Mouse (Mus musculus) MEL (cell line): Measurements from ENCODE around the gene Ino80d. TPM values are rescaled to one million over a fixed set of nuclear protein-coding genes. Genes with fewer than 3 reads are reported as not detected.

ENCODE experiments used
- DNase-seq: peaks from one replicate; pipeline ENCODE4 v3.0.0; 2011; ENCODE audit warnings: low read depth, low spot score
- H3K27ac ChIP-seq: 2 replicates; pipeline ENCODE4 v1.5.1; 2012; ENCODE audit warnings: low read depth, mild to moderate bottlenecking, control low read depth, low read length, moderate library complexity; ENCODE audit not compliant: control insufficient read depth
- H3K27me3 ChIP-seq, 2 experiments: fragments of 150-350 bp in 1 of 2; sonication (generic) in 1 of 2; 2 replicates each; pipeline ENCODE4 v1.6.1; 2012; ENCODE audit warnings: low read length in 2 of 2, mild to moderate bottlenecking in 2 of 2, improper control_type of control experiment in 1 of 2, moderate library complexity in 1 of 2; ENCODE audit not compliant: insufficient read depth in 2 of 2, control insufficient read depth in 1 of 2
- H3K36me3 ChIP-seq, 2 experiments: 2 replicates each; pipeline ENCODE4 v1.6.1; 2012 to 2014; ENCODE audit warnings: low read length in 2 of 2, improper control_type of control experiment in 1 of 2, inconsistent platforms in 1 of 2, mild to moderate bottlenecking in 1 of 2; ENCODE audit not compliant: insufficient read depth in 2 of 2, control insufficient read depth in 1 of 2
- H3K4me1 ChIP-seq, 2 experiments: fragments of 150-350 bp in 1 of 2; sonication (generic) in 1 of 2; 2 replicates each; pipeline ENCODE4 v1.6.1; 2012; ENCODE audit warnings: low read length in 2 of 2, improper control_type of control experiment in 1 of 2, mild to moderate bottlenecking in 1 of 2; ENCODE audit not compliant: insufficient read depth in 2 of 2, control insufficient read depth in 1 of 2
- H3K4me3 ChIP-seq, 2 experiments: fragments of 150-350 bp in 1 of 2; sonication (generic) in 1 of 2; 2 replicates each; pipeline ENCODE4 v1.5.1; 2012; ENCODE audit warnings: low read depth in 2 of 2, low read length in 2 of 2, mild to moderate bottlenecking in 2 of 2, moderate library complexity in 2 of 2, control low read depth in 1 of 2, improper control_type of control experiment in 1 of 2; ENCODE audit not compliant: control insufficient read depth in 1 of 2, insufficient read depth in 1 of 2
- H3K79me2 ChIP-seq: 2 replicates; pipeline ENCODE4 v1.6.1; 2012; ENCODE audit warnings: mild to moderate bottlenecking, low read length, moderate library complexity; ENCODE audit not compliant: control insufficient read depth, poor library complexity, insufficient read depth
- H3K9ac ChIP-seq: 2 replicates; pipeline ENCODE4 v1.6.1; 2012; ENCODE audit warnings: low read depth, mild to moderate bottlenecking, control low read depth, low read length, moderate library complexity; ENCODE audit not compliant: control insufficient read depth, poor library complexity, severe bottlenecking
- H3K9me3 ChIP-seq: fragments of 150-350 bp; sonication (generic); replicated peaks from 2 replicates; pipeline ENCODE4 v1.6.1; 2012; ENCODE audit warnings: mild to moderate bottlenecking, low read length, improper control_type of control experiment, moderate library complexity; ENCODE audit not compliant: insufficient read depth
- BHLHE40 ChIP-seq: IDR thresholded peaks from 2 replicates; pipeline ENCODE4 v1.6.1; 2012; ENCODE audit warnings: low read depth, mild to moderate bottlenecking, inconsistent platforms, low read length, improper control_type of control experiment, borderline replicate concordance
- CHD1 ChIP-seq: IDR thresholded peaks from 2 replicates; pipeline ENCODE4 v1.6.1; 2012; ENCODE audit warnings: low read depth, mild to moderate bottlenecking, inconsistent platforms, low read length, improper control_type of control experiment
- CHD2 ChIP-seq: IDR thresholded peaks from 2 replicates; pipeline ENCODE4 v1.6.1; 2011; ENCODE audit warnings: low read length, improper control_type of control experiment
- CTCF ChIP-seq, 3 experiments: IDR thresholded peaks in 2 of 3; conservative IDR thresholded peaks in 1 of 3; 2 replicates each; pipeline ENCODE4 v1.5.1; 2011 to 2012; ENCODE audit warnings: low read length in 3 of 3, low read depth in 2 of 3, mild to moderate bottlenecking in 2 of 3, improper control_type of control experiment in 1 of 3, inconsistent platforms in 1 of 3, mixed read lengths in 1 of 3, moderate library complexity in 1 of 3; ENCODE audit not compliant: control insufficient read depth in 1 of 3, insufficient read depth in 1 of 3, poor library complexity in 1 of 3, severe bottlenecking in 1 of 3
- HCFC1 ChIP-seq: IDR thresholded peaks from 2 replicates; pipeline ENCODE4 v1.6.1; 2012; ENCODE audit warnings: low read depth, mild to moderate bottlenecking, inconsistent platforms, low read length, improper control_type of control experiment, moderate library complexity
- KAT2A ChIP-seq: conservative IDR thresholded peaks from 2 replicates; pipeline ENCODE4 v1.6.1; 2012; ENCODE audit warnings: low read depth, low read length, improper control_type of control experiment, inconsistent platforms
- MAX ChIP-seq: IDR thresholded peaks from 2 replicates; pipeline ENCODE4 v1.6.1; 2011; ENCODE audit warnings: low read length, improper control_type of control experiment
- MEF2A ChIP-seq: IDR thresholded peaks from 2 replicates; pipeline ENCODE4 v1.6.1; 2014; ENCODE audit warnings: low read depth, mild to moderate bottlenecking, inconsistent platforms, low read length, improper control_type of control experiment; ENCODE audit not compliant: poor library complexity, insufficient replicate concordance, severe bottlenecking; ENCODE audit errors: extremely low read depth
- NELFE ChIP-seq: IDR thresholded peaks from 2 replicates; pipeline ENCODE4 v1.6.1; 2011; ENCODE audit warnings: low read depth, low read length, improper control_type of control experiment
- POLR2A ChIP-seq, 2 experiments: IDR thresholded peaks; 2 replicates each; pipeline ENCODE4 v1.6.1; 2011 to 2012; ENCODE audit warnings: low read length in 2 of 2, mild to moderate bottlenecking in 2 of 2, control low read depth in 1 of 2, improper control_type of control experiment in 1 of 2, low read depth in 1 of 2, moderate library complexity in 1 of 2; ENCODE audit not compliant: control insufficient read depth in 1 of 2, insufficient read depth in 1 of 2, poor library complexity in 1 of 2
- POLR2AphosphoS5 ChIP-seq: IDR thresholded peaks from 2 replicates; pipeline ENCODE4 v1.6.1; 2012; ENCODE audit warnings: low read depth, borderline replicate concordance, mild to moderate bottlenecking, inconsistent platforms, low read length, moderate library complexity, mixed read lengths
- RAD21 ChIP-seq: IDR thresholded peaks from 2 replicates; pipeline ENCODE4 v1.6.1; 2011; ENCODE audit warnings: mild to moderate bottlenecking, low read depth, low read length, improper control_type of control experiment
- SMC3 ChIP-seq: IDR thresholded peaks from 2 replicates; pipeline ENCODE4 v1.6.1; 2011; ENCODE audit warnings: low read depth, low read length, improper control_type of control experiment
- TBP ChIP-seq: IDR thresholded peaks from 2 replicates; pipeline ENCODE4 v1.8.0; 2011; ENCODE audit warnings: low read depth, low read length, improper control_type of control experiment
- ZKSCAN1 ChIP-seq: IDR thresholded peaks from 2 replicates; pipeline ENCODE4 v1.6.1; 2012; ENCODE audit warnings: low read depth, mild to moderate bottlenecking, inconsistent platforms, low read length, improper control_type of control experiment, moderate library complexity
- ZNF384 ChIP-seq: IDR thresholded peaks from 2 replicates; pipeline ENCODE4 v1.6.1; 2012; ENCODE audit warnings: low read depth, mild to moderate bottlenecking, inconsistent platforms, low read length, improper control_type of control experiment
- polyA plus RNA-seq, 2 experiments: library from polyadenylated mRNA; stranded (reverse) in 1 of 2; unstranded in 1 of 2; fragments of >175 nt in 1 of 2; fragments of >200 nt in 1 of 2; gene quantifications; 2 replicates each; pipeline versions ENCODE4 v1.2.1 to v1.2.4; 2012; ENCODE audit warnings: low replicate concordance in 2 of 2, low read depth in 1 of 2; ENCODE audit not compliant: insufficient read length in 2 of 2, insufficient read depth in 1 of 2, missing spikeins in 1 of 2
- total RNA-seq: library from RNA; depleted of rRNA; stranded (reverse); fragments of 300-350 nt; gene quantifications from 2 replicates; pipeline ENCODE4 v1.2.3, GENCODE M21; 2012

The Ino80d gene
- total and polyA plus RNA-seq, 3 experiments, result 4.0 to 5.8 TPM; not detected in 1

GRCm38 (mm10) chr1:63089795-63090194, 24.7 kb downstream of the Ino80d start:
- peaks cover 0 to 5% of the 10 kb centered on the region in 2 experiments; a peak in 2 of 4 replicates for H3K36me3 ChIP-seq
- no peak overlapping the region for H3K27ac ChIP-seq
- DNase-seq, result no peak
- no peaks in the 10 kb centered on the region; the same call in 1 of the 2 replicates for H3K79me2 ChIP-seq
- no peaks in the 10 kb centered on the region for H3K27me3 ChIP-seq
- no peak overlapping the region for H3K4me3 ChIP-seq
- no peak overlapping the region for H3K9ac ChIP-seq
- TF ChIP-seq HCFC1, result no peak
- TF ChIP-seq POLR2A (IDR thresholded peaks at IDR 0.05; ENCODE audit: control insufficient read depth in 1 of 2, insufficient read depth in 1 of 2, low read depth in 1 of 2, low read length in 2 of 2, poor library complexity in 1 of 2), result no peak
- TF ChIP-seq CHD2, result no peak
- TF ChIP-seq MAX, result no peak
- TF ChIP-seq KAT2A, result no peak
- TF ChIP-seq TBP, result no peak
- TF ChIP-seq NELFE, result no peak
- TF ChIP-seq SMC3, result no peak
- TF ChIP-seq ZKSCAN1, result no peak
- no peak for TF ChIP-seq CHD1
- TF ChIP-seq ZNF384, result no peak
- no peak for TF ChIP-seq MEF2A
- TF ChIP-seq BHLHE40, result no peak
- no peaks in the 10 kb centered on the region for H3K4me1 ChIP-seq
- H3K9me3 ChIP-seq, result no peaks in the 10 kb centered on the region

GRCm38 (mm10) chr1:63088614-63089013, 25.9 kb downstream of the Ino80d start:
- peaks cover 0 to 5% of the 10 kb centered on the region in 2 experiments; a peak in 2 of 4 replicates for H3K36me3 ChIP-seq
- H3K27me3 ChIP-seq, result no peaks in the 10 kb centered on the region
- no peak for TF ChIP-seq SMC3
- no peak for TF ChIP-seq POLR2AphosphoS5
- TF ChIP-seq RAD21, result no peak
- TF ChIP-seq CHD2, result no peak
- TF ChIP-seq TBP, result 0 out of 2 replicates have a peak, but pooled peaks have one; percentile 31
- peak; percentile 5 to 43 (median 34); a peak in 4 of 6 replicates for TF ChIP-seq CTCF (IDR thresholded peaks at IDR 0.05 in 2 of 3, conservative IDR thresholded peaks at IDR 0.05 in 1 of 3; ENCODE audit: control insufficient read depth in 1 of 3, insufficient read depth in 1 of 3, low read depth in 2 of 3, low read length in 3 of 3, poor library complexity in 1 of 3, severe bottlenecking in 1 of 3)
- TF ChIP-seq MEF2A, result no peak
- H3K4me1 ChIP-seq, result no peaks in the 10 kb centered on the region
- no peaks in the 10 kb centered on the region; the same call in 1 of the 2 replicates for H3K79me2 ChIP-seq
- peak; percentile 45 for DNase-seq
- no peak overlapping the region for H3K9ac ChIP-seq
- H3K9me3 ChIP-seq, result no peaks in the 10 kb centered on the region
- H3K27ac ChIP-seq, result no peak overlapping the region
- no peak overlapping the region for H3K4me3 ChIP-seq
